Mouse (Mus musculus) embryonic fibroblast, embryonic 13.5 days (primary cell): ENCODE measurements around the gene Tbkbp1.

Experiments used
- CTCF ChIP-seq: IDR thresholded peaks from 2 replicates; pipeline ENCODE4 v1.5.1; 2011; ENCODE audit warnings: mild to moderate bottlenecking, control low read depth, low read length, moderate library complexity, borderline replicate concordance; ENCODE audit not compliant: insufficient read depth
- POLR2A ChIP-seq: IDR thresholded peaks from 2 replicates; pipeline ENCODE4 v1.6.1; 2011; ENCODE audit warnings: low read depth, mild to moderate bottlenecking, control low read depth, low read length, moderate library complexity

- TF ChIP-seq CTCF (no peak), POLR2A (no peak)
Observed at GRCm38 (mm10) chr11:97133270-97133669, 18.0 kb downstream of the Tbkbp1 start.
